Mouse (Mus musculus) G1E (cell line): ENCODE measurements at regions not wholly inside any gene's neighbourhood (a gene's known extent, or its start where the extent isn't known, plus 50 kb on each side); places are given as distances from the start of the nearest gene placed in this dataset.

Experiments used
- CTCF ChIP-seq: IDR thresholded peaks from 2 replicates; pipeline ENCODE4 v1.5.1; 2012; ENCODE audit warnings: low read depth, low read length, inconsistent platforms, mixed read lengths
- GATA1 ChIP-seq: IDR thresholded peaks from 2 replicates; pipeline ENCODE4 v1.6.1; 2012; ENCODE audit warnings: borderline replicate concordance, low read length, inconsistent platforms, mixed read lengths
- GATA2 ChIP-seq: IDR thresholded peaks from 2 replicates; pipeline ENCODE4 v1.6.1; 2012; ENCODE audit warnings: low read depth, low read length, inconsistent platforms, borderline replicate concordance
- POLR2AphosphoS5 ChIP-seq: IDR thresholded peaks from 2 replicates; pipeline ENCODE4 v1.6.1; 2012; ENCODE audit warnings: low read depth, low read length, inconsistent platforms; ENCODE audit not compliant: insufficient replicate concordance
- TAL1 ChIP-seq: conservative IDR thresholded peaks from 2 replicates; pipeline ENCODE4 v1.6.1; 2012; ENCODE audit warnings: low read depth, low read length, inconsistent platforms, mixed read lengths

GRCm38 (mm10) chr13:6897666-6898065 lies 249.1 kb upstream of the Pfkp start:
- no peak for TF ChIP-seq CTCF
- TF ChIP-seq POLR2AphosphoS5, result no peak
- TF ChIP-seq GATA1, result no peak
- no peak for TF ChIP-seq TAL1
- TF ChIP-seq GATA2, result no peak
